Comparison of ENCODE assay signal across 8 mouse cellular contexts in genomic region chr9:21313394-21313793, GRCm38 (mm10). TPM values are rescaled to one million over a fixed set of nuclear protein-coding genes. Genes with fewer than 3 reads are reported as not detected.
A peak's percentile ranks its signal among the peaks of the same experiment; 100 is the strongest.
DNase-seq lines count a peak whose midpoint lies in the region; ATAC-seq and TF ChIP-seq lines count a peak whose summit lies in the region.

No protein-coding gene starts in this region.

- no peaks in the 10 kb centered on the region for H3K79me2 ChIP-seq in CH12.LX (replicated peaks; ENCODE audit: control insufficient read depth, extremely low read depth, insufficient read depth, poor library complexity, severe bottlenecking)

- H3K9ac ChIP-seq in CH12.LX (ENCODE audit: insufficient read depth, low read depth), result no peak overlapping the region
- no peak overlapping the region for H3K9ac ChIP-seq in forebrain, embryonic 13.5 days

- peak; percentile 58; the same call in 1 of the 2 replicates for ATAC-seq in forebrain, embryonic 13.5 days
- ATAC-seq in neutrophil, adult 5-6 weeks (ENCODE audit: extremely low read depth, insufficient number of reproducible peaks, low FRiP score, poor library complexity, severe bottlenecking), result peak; percentile 69

- TF ChIP-seq CTCF in CH12.LX (conservative IDR thresholded peaks at IDR 0.05 in 1 of 2, IDR thresholded peaks at IDR 0.05 in 1 of 2; ENCODE audit: low read depth in 2 of 2, low read length in 2 of 2), result peak; percentile 91 to 98
- peak; percentile 91 for TF ChIP-seq CTCF in lung, adult 2 months (IDR thresholded peaks at IDR 0.05; ENCODE audit: insufficient read depth, low read length)

- in situ Hi-C loops in CH12.LX (cut with MboI; ENCODE audit: low pct_ligation_motif_present, low pct_unique_long_range_greater_than_20kb, low sequenced_read_pairs), result loop anchor here (5.0 kb wide), 1 partner anchor 39 kb away; no protein-coding TSS in a partner anchor

- dilution Hi-C loops in CH12.LX (cut with MboI; ENCODE audit: extremely low pct_ligation_motif_present, extremely low pct_unique_long_range_greater_than_20kb, low sequenced_read_pairs), result no loop called here

- H3K4me2 ChIP-seq in CH12.LX (ENCODE audit: insufficient read depth, low read depth, poor library complexity, severe bottlenecking), result no peak overlapping the region
- H3K4me2 ChIP-seq in forebrain, embryonic 13.5 days, result no peak overlapping the region

- TF ChIP-seq RAD21 in CH12.LX (IDR thresholded peaks at IDR 0.05; ENCODE audit: low read depth, low read length), result peak; percentile 94

- WGBS in forebrain, embryonic 13.5 days, result 8% methylated on average over 11 of the region's 11 CpGs
- whole genome bisulfite sequencing in lung, adult 2 months, result 10% methylated on average over 11 of the region's 11 CpGs

- H3K4me3 ChIP-seq in CH12.LX (replicated peaks in 1 of 3; ENCODE audit: low read depth in 2 of 3, low read length in 2 of 3, poor library complexity in 1 of 3), result no peak overlapping the region
- no peak overlapping the region for H3K4me3 ChIP-seq in forebrain, embryonic 13.5 days
- H3K4me3 ChIP-seq in lung, adult 2 months (replicated peaks; ENCODE audit: extremely low read depth, low read depth, low read length), result no peak overlapping the region

- H3K9me3 ChIP-seq in CH12.LX (replicated peaks; ENCODE audit: low read length), result no peaks in the 10 kb centered on the region
- H3K9me3 ChIP-seq in forebrain, embryonic 13.5 days (replicated peaks), result no peaks in the 10 kb centered on the region

- no peak overlapping the region for H3K27ac ChIP-seq in CH12.LX (ENCODE audit: insufficient read depth, low read depth)
- no peak overlapping the region for H3K27ac ChIP-seq in forebrain, embryonic 13.5 days

- H3K27me3 ChIP-seq in CH12.LX (replicated peaks), result no peaks in the 10 kb centered on the region
- H3K27me3 ChIP-seq in forebrain, embryonic 13.5 days, result peaks cover 18% of the 10 kb centered on the region

- DNase-seq in CH12.LX (ENCODE audit: extremely low read depth), result peak; percentile 85
- DNase-seq in c-Kit-positive CD71-positive TER-119-negative erythroid progenitor cells, embryonic 14.5 days (ENCODE audit: low read depth), result peak; percentile 92
- peak; percentile 96 to 97 for DNase-seq in heart, postnatal 14 days
- peak; percentile 66 to 84 for DNase-seq in layer of hippocampus, adult 18-20 months (ENCODE audit: low spot score in 2 of 2)
- DNase-seq in lung, adult 2 months, result peak; percentile 91
- peak; percentile 86 for DNase-seq in testis, postnatal 14 days (ENCODE audit: low spot score)

- intact Hi-C loops in heart, postnatal 14 days (cut with DNase I), result loop anchor here (1.0 to 5.0 kb wide), 3 partner anchors 44 to 159 kb away; no protein-coding TSS in a partner anchor

- H3K4me1 ChIP-seq in CH12.LX (ENCODE audit: control insufficient read depth in 1 of 2, insufficient read depth in 2 of 2), result peaks cover 5 to 26% of the 10 kb centered on the region in 2 experiments
- H3K4me1 ChIP-seq in forebrain, embryonic 13.5 days, result 0 out of 2 replicates have a peak, but pooled peaks cover 3% of the 10 kb centered on the region
- no peaks in the 10 kb centered on the region for H3K4me1 ChIP-seq in lung, adult 2 months (ENCODE audit: control insufficient read depth, insufficient read depth, low read length)

- no peak for TF ChIP-seq POLR2A in CH12.LX (IDR thresholded peaks at IDR 0.05; ENCODE audit: low read depth, low read length)
- TF ChIP-seq POLR2A in lung, adult 2 months (IDR thresholded peaks at IDR 0.05; ENCODE audit: borderline replicate concordance, extremely low read depth, low read depth, low read length), result no peak

- no peak for TF ChIP-seq EP300 in CH12.LX (IDR thresholded peaks at IDR 0.05; ENCODE audit: low read length)

- H3K36me3 ChIP-seq in CH12.LX (replicated peaks in 1 of 2; ENCODE audit: control insufficient read depth in 1 of 2, insufficient read depth in 1 of 2, low read length in 1 of 2), result no peaks in the 10 kb centered on the region
- H3K36me3 ChIP-seq in forebrain, embryonic 13.5 days (ENCODE audit: poor library complexity, severe bottlenecking), result no peaks in the 10 kb centered on the region

TF ChIP-seq in CH12.LX, 34 proteins besides CTCF, POLR2A, EP300 and RAD21:
- no peak for TF ChIP-seq CHD2 (IDR thresholded peaks at IDR 0.05; ENCODE audit: low read length)
- no peak for TF ChIP-seq GABPA (IDR thresholded peaks at IDR 0.05; ENCODE audit: insufficient replicate concordance, low read depth, low read length)
- no peak for TF ChIP-seq BHLHE40 (IDR thresholded peaks at IDR 0.05; ENCODE audit: low read depth, low read length)
- no peak for TF ChIP-seq HCFC1 (IDR thresholded peaks at IDR 0.05; ENCODE audit: low read depth, low read length)
- TF ChIP-seq SMC3 (IDR thresholded peaks at IDR 0.05; ENCODE audit: low read depth, low read length), result peak; percentile 99
- TF ChIP-seq MYC (IDR thresholded peaks at IDR 0.05; ENCODE audit: low read depth, low read length), result no peak; the same call in 1 of the 2 replicates
- no peak for TF ChIP-seq TBP (conservative IDR thresholded peaks at IDR 0.05; ENCODE audit: low read depth, low read length)
- peak; percentile 93 for TF ChIP-seq ZC3H11A (IDR thresholded peaks at IDR 0.05; ENCODE audit: low read depth, low read length)
- no peak for TF ChIP-seq CHD1 (IDR thresholded peaks at IDR 0.05; ENCODE audit: low read depth, low read length)
- TF ChIP-seq IRF4 (IDR thresholded peaks at IDR 0.05; ENCODE audit: low read depth, low read length), result no peak
- no peak for TF ChIP-seq ELF1 (IDR thresholded peaks at IDR 0.05; ENCODE audit: low read depth, low read length)
- no peak for TF ChIP-seq JUND (conservative IDR thresholded peaks at IDR 0.05; ENCODE audit: low read depth, low read length)
- TF ChIP-seq UBTF (IDR thresholded peaks at IDR 0.05; ENCODE audit: low read depth, low read length), result no peak
- no peak for TF ChIP-seq ZMIZ1 (IDR thresholded peaks at IDR 0.05; ENCODE audit: low read depth, low read length)
- TF ChIP-seq ZNF384 (IDR thresholded peaks at IDR 0.05; ENCODE audit: low read depth, low read length), result no peak
- TF ChIP-seq ZKSCAN1 (IDR thresholded peaks at IDR 0.05; ENCODE audit: borderline replicate concordance, low read depth, low read length), result no peak

RNA-seq across cellular contexts. Expression of gene Ap1m2, which starts 1.3 kb away (rescaled TPM):
- total RNA-seq in CH12.LX (2012; rRNA removed) (1.4 and 2.6 TPM in 2 replicates), CH12.LX (2014; rRNA removed) (0.51 TPM in 2 replicates)
- 0.29 and 0.51 TPM in 2 replicates for polyA plus RNA-seq in CH12.LX (2012; ENCODE audit: insufficient read length, low read depth)
- 0.39 and 0.52 TPM in 2 replicates for polyA plus RNA-seq in forebrain, embryonic 13.5 days (2015; fragmentation: Nextera tagmentation; extraction: Ambion mirVana)
- total RNA-seq in heart, postnatal 14 days (2021), result under 1 TPM in 1 of 2 experiments, not detected in 1; 0.12 TPM
- total RNA-seq in layer of hippocampus, adult 18-20 months (2021), result under 1 TPM; 0.18 to 0.30 TPM
- 21.4 and 33.9 TPM in 2 replicates for polyA plus RNA-seq in lung, adult 2 months (2012; rRNA removed)
- total RNA-seq in neutrophil, adult 5-6 weeks (2017), result 7.6 and 13.6 TPM in 2 replicates

RNA-seq across cellular contexts. Expression of gene Slc44a2, which starts 7.1 kb away (rescaled TPM):
- 27.4 and 36.5 TPM in 2 replicates for total RNA-seq in CH12.LX (2012; rRNA removed)
- 22.1 and 26.1 TPM in 2 replicates for total RNA-seq in CH12.LX (2014; rRNA removed)
- polyA plus RNA-seq in CH12.LX (2012; ENCODE audit: insufficient read length, low read depth), result 52.5 and 62.9 TPM in 2 replicates
- polyA plus RNA-seq in forebrain, embryonic 13.5 days (2015; fragmentation: Nextera tagmentation; extraction: Ambion mirVana), result 63.6 and 68.3 TPM in 2 replicates
- total RNA-seq in heart, postnatal 14 days (2021), result 100 to 1,000 TPM; 105 to 116 TPM
- 10 to 100 TPM; 44.7 to 48.0 TPM for total RNA-seq in layer of hippocampus, adult 18-20 months (2021)
- 192 and 271 TPM in 2 replicates for polyA plus RNA-seq in lung, adult 2 months (2012; rRNA removed)
- 269 and 279 TPM in 2 replicates for total RNA-seq in neutrophil, adult 5-6 weeks (2017)

RNA-seq across cellular contexts. Expression of gene Cdkn2d, which starts 22.2 kb away (rescaled TPM):
- total RNA-seq in CH12.LX (2012; rRNA removed) (9.7 and 12.6 TPM in 2 replicates), CH12.LX (2014; rRNA removed) (7.1 and 7.3 TPM in 2 replicates)
- 2.2 and 2.9 TPM in 2 replicates for polyA plus RNA-seq in CH12.LX (2012; ENCODE audit: insufficient read length, low read depth)
- polyA plus RNA-seq in forebrain, embryonic 13.5 days (2015; fragmentation: Nextera tagmentation; extraction: Ambion mirVana), result 85.4 and 88.3 TPM in 2 replicates
- 10 to 100 TPM; 17.9 to 21.1 TPM for total RNA-seq in heart, postnatal 14 days (2021)
- total RNA-seq in layer of hippocampus, adult 18-20 months (2021), result 10 to 100 TPM; 53.7 to 56.7 TPM
- polyA plus RNA-seq in lung, adult 2 months (2012; rRNA removed), result 33.5 and 34.7 TPM in 2 replicates
- 74.5 and 93.6 TPM in 2 replicates for total RNA-seq in neutrophil, adult 5-6 weeks (2017)

RNA-seq across cellular contexts. Expression of gene Kri1, which starts 25.6 kb away (rescaled TPM):
- total RNA-seq in CH12.LX (2012; rRNA removed), result 55.5 and 62.6 TPM in 2 replicates
- total RNA-seq in CH12.LX (2014; rRNA removed), result 28.8 and 29.0 TPM in 2 replicates
- polyA plus RNA-seq in CH12.LX (2012; ENCODE audit: insufficient read length, low read depth), result 57.1 and 64.9 TPM in 2 replicates
- polyA plus RNA-seq in forebrain, embryonic 13.5 days (2015; fragmentation: Nextera tagmentation; extraction: Ambion mirVana), result 15.4 and 20.1 TPM in 2 replicates
- 10 to 100 TPM; 17.0 to 22.6 TPM for total RNA-seq in heart, postnatal 14 days (2021)
- total RNA-seq in layer of hippocampus, adult 18-20 months (2021), result 10 to 100 TPM; 39.7 to 46.9 TPM
- 16.9 and 21.5 TPM in 2 replicates for polyA plus RNA-seq in lung, adult 2 months (2012; rRNA removed)
- 175 and 178 TPM in 2 replicates for total RNA-seq in neutrophil, adult 5-6 weeks (2017)

RNA-seq across cellular contexts. Expression of gene Atg4d, which starts 48.3 kb away (rescaled TPM):
- total RNA-seq in CH12.LX (2012; rRNA removed) (13.5 and 14.3 TPM in 2 replicates), CH12.LX (2014; rRNA removed) (10.3 and 10.9 TPM in 2 replicates)
- 7.7 and 9.4 TPM in 2 replicates for polyA plus RNA-seq in CH12.LX (2012; ENCODE audit: insufficient read length, low read depth)
- polyA plus RNA-seq in forebrain, embryonic 13.5 days (2015; fragmentation: Nextera tagmentation; extraction: Ambion mirVana), result 60.2 and 60.3 TPM in 2 replicates
- total RNA-seq in heart, postnatal 14 days (2021), result 10 to 100 TPM; 73.3 to 85.0 TPM
- total RNA-seq in layer of hippocampus, adult 18-20 months (2021), result 10 to 100 TPM; 43.6 to 50.9 TPM
- polyA plus RNA-seq in lung, adult 2 months (2012; rRNA removed), result 31.9 and 36.8 TPM in 2 replicates
- 18.3 and 31.7 TPM in 2 replicates for total RNA-seq in neutrophil, adult 5-6 weeks (2017)
